Mouse (Mus musculus): ENCODE measurements around the gene Aifm2. TPM values are rescaled to one million over a fixed set of nuclear protein-coding genes. Genes with fewer than 3 reads are reported as not detected.

Gene Aifm2
- polyA plus RNA-seq, 1 experiment from 2014 or later = 12.8 TPM

DNA sequence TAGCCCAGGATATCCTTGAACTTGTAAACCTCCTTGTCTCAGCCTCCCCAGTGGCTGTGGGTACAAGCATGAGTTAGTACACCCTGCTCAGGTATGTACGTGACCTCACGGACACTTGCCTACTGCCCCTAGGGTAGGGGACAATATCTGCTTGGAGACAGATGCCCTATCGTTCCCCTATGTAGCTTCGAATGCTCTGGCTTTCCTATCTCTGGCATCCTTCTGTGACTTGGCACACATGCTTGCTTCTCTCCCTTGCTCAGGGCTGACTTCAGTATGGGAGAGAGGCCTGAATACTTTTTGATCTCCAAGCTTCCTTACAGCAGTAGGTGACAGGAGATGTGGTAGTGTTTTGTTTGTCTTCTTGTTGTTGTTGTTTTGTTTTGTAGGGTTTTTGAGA, 917 bp upstream of the Aifm2 start:
- Histone ChIP-seq H3K27me3 (ENCODE audit: control insufficient read depth, insufficient read depth, low read length) (no peaks in the 10 kb centered on the region), H3K4me2 (ENCODE audit: low read depth, low read length) (no peak overlapping the region), H3K4me1 (ENCODE audit: control insufficient read depth, insufficient read depth, low read length) (0 out of 2 replicates have a peak, but pooled peaks cover 3% of the 10 kb centered on the region), H3K9me3 (ENCODE audit: control insufficient read depth, low read length) (no peaks in the 10 kb centered on the region), H3K9ac (replicated peaks; ENCODE audit: low read depth, low read length) (no peak overlapping the region), H3K36me3 (ENCODE audit: control insufficient read depth, insufficient read depth, low read length) (no peaks in the 10 kb centered on the region), H3K4me3 (ENCODE audit: low read depth, low read length) (no peak overlapping the region), H3K27ac (ENCODE audit: low read depth, low read length) (no peak overlapping the region)
- WGBS = 92% methylated on average over 4 of the region's 4 CpGs
- no peak for ATAC-seq (ENCODE audit: low read depth)

DNA sequence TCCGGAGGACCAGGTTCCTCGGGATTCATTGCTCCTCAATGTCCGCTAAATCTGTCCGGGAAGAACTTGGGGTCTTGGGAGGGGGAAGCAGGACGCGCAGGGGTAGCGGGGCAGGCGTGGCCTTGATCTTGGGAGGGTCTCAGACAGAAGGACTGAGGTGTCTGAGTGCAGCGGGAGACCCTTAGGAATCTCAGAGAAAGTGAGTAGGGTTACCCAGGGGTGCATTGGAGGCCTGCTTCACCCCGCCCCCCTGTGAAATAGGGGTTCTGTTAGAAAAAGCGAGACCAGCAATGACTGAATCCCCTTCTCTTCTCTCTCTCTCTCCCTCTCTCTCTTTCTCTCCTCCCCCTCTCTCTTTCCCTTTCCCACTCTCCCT, 387 bp downstream of the Aifm2 start:
- H3K27me3 ChIP-seq (ENCODE audit: control insufficient read depth, insufficient read depth, low read length) = no peaks in the 10 kb centered on the region
- no peaks in the 10 kb centered on the region for H3K36me3 ChIP-seq (ENCODE audit: control insufficient read depth, insufficient read depth, low read length)
- H3K9ac ChIP-seq (replicated peaks; ENCODE audit: low read depth, low read length) = peak overlapping the region; percentile 53
- no peak overlapping the region for H3K27ac ChIP-seq (ENCODE audit: low read depth, low read length)
- 3% methylated on average over 11 of the region's 11 CpGs for WGBS
- 0 out of 2 replicates have a peak, but pooled peaks cover 3% of the 10 kb centered on the region for H3K4me1 ChIP-seq (ENCODE audit: control insufficient read depth, insufficient read depth, low read length)
- peak; percentile 28; the same call in 1 of the 2 replicates for ATAC-seq (ENCODE audit: low read depth)
- H3K9me3 ChIP-seq (ENCODE audit: control insufficient read depth, low read length) = no peaks in the 10 kb centered on the region
- H3K4me2 ChIP-seq (ENCODE audit: low read depth, low read length) = peak overlapping the region; percentile 92
- H3K4me3 ChIP-seq (ENCODE audit: low read depth, low read length) = peak overlapping the region; percentile 47

DNA sequence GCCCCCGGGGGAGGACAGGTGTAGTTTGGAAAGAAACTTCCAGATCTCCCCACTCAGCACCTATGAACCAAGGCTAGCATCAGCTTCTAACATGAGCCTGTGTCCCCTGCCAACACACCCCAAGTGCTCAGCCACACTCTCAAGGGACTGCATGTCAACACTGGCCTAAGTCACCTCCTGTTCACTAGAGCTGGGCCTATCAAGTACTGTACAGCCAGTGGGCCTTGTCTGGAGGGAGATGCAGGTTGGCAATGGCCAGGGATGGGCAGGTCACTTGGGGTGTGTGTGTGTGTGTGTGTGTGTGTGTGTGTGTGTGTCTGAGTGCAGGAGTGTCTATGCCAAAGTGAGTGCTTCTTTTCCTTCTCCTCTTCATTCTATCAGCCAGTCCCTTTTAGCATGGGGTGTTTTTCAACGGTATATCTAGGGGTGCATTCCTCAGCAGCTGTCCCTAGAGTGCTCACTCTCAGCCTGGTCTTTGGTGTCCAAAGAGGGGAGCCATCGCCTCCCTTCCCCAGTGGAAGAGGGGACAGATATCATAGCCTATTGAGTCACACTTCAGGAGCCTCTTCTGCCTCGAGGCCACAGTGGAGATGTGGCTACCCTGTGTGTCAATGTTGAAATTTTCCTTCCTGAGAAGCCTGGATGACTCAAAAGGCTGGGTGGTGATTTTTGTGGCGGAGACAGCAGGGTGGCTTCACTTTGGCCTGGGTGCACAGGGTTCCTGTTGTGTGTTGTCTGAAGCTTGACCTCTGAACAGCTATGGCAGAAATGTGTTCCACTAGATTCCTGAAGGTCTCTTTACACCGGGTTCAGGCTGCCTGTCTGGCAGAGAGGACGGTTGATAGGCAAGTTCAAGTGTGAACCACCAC, 1.2 kb downstream of the Aifm2 start:
- Histone ChIP-seq H3K9ac (replicated peaks; ENCODE audit: low read depth, low read length) (no peak overlapping the region), H3K4me2 (ENCODE audit: low read depth, low read length) (no peak overlapping the region; the same call in 1 of the 2 replicates), H3K36me3 (ENCODE audit: control insufficient read depth, insufficient read depth, low read length) (no peaks in the 10 kb centered on the region), H3K27me3 (ENCODE audit: control insufficient read depth, insufficient read depth, low read length) (no peaks in the 10 kb centered on the region), H3K9me3 (ENCODE audit: control insufficient read depth, low read length) (no peaks in the 10 kb centered on the region), H3K27ac (ENCODE audit: low read depth, low read length) (no peak overlapping the region), H3K4me3 (ENCODE audit: low read depth, low read length) (no peak overlapping the region), H3K4me1 (ENCODE audit: control insufficient read depth, insufficient read depth, low read length) (0 out of 2 replicates have a peak, but pooled peaks cover 3% of the 10 kb centered on the region)
- 79% methylated on average over 7 of the region's 7 CpGs for WGBS
- no peak for ATAC-seq (ENCODE audit: low read depth)

DNA sequence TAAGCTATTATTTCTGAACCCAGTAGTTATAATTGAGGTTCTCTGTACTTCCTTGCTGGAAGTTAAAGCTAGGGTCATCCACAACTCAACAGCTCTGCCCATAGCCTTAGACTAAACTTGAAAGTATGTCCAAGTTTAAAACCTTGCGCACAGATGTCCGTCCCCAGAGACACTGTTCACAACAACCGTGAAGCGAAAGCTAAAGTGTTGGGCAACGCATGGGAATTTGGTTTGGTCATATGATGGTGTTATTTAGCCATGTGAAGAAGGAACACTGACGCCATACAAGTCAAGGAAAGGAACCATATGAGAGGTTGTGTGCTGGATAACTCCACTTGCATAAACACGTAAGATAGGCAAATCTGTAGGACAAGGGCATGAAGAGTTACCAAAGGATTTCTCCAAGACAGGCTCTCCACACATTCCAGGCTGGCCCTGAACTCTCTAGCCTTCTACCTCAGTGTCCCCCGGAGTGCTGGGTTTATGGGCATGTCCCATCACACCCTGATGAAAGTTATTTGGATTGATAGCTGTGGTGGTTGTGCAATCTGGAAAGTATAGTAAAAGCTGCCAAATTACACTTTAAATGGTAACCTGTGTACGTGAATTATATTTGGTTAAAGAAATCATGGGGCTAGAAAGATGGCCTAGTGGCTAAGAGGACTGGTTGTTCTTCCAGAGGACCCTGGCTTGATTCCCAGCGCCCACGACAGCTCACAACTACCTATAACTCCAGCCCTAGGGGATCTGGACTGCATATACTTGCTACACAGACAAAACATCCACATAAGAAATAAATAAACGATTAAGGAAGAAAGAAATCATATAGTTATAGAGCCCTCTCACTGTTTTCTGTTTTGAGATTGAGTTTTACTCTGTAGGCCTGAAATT, 2.6 kb downstream of the Aifm2 start:
- Histone ChIP-seq H3K9ac (replicated peaks; ENCODE audit: low read depth, low read length) (no peak overlapping the region), H3K4me1 (ENCODE audit: control insufficient read depth, insufficient read depth, low read length) (0 out of 2 replicates have a peak, but pooled peaks cover 3% of the 10 kb centered on the region), H3K27ac (ENCODE audit: low read depth, low read length) (no peak overlapping the region), H3K4me2 (ENCODE audit: low read depth, low read length) (no peak overlapping the region), H3K9me3 (ENCODE audit: control insufficient read depth, low read length) (no peaks in the 10 kb centered on the region), H3K36me3 (ENCODE audit: control insufficient read depth, insufficient read depth, low read length) (no peaks in the 10 kb centered on the region), H3K27me3 (ENCODE audit: control insufficient read depth, insufficient read depth, low read length) (no peaks in the 10 kb centered on the region), H3K4me3 (ENCODE audit: low read depth, low read length) (no peak overlapping the region)
- ATAC-seq (ENCODE audit: low read depth) = no peak
- WGBS = 92% methylated on average over 12 of the region's 12 CpGs

DNA sequence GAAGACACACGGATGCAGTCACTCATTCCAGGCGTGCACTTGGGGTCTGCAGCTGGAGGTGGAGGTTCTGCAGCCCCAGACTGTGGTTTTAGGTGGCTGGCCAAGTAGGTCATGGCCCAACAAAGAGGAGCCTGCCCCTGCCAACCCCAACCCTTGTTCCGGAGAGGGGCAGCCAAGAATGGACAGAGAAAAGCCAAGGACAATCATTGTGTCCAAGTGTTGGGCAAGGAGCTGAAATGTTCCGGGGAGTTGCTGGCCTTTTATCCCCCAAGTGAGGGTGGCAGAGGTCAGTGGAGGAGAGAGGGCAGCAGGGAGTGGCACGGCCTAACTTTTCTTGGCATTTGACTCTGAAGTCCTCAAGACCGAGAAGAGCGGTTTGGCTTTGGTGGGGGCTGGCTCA, 5.3 kb downstream of the Aifm2 start:
- Histone ChIP-seq H3K9me3 (ENCODE audit: control insufficient read depth, low read length) (no peaks in the 10 kb centered on the region), H3K4me3 (ENCODE audit: low read depth, low read length) (no peak overlapping the region), H3K36me3 (ENCODE audit: control insufficient read depth, insufficient read depth, low read length) (no peaks in the 10 kb centered on the region), H3K4me1 (ENCODE audit: control insufficient read depth, insufficient read depth, low read length) (0 out of 2 replicates have a peak, but pooled peaks cover 3% of the 10 kb centered on the region), H3K9ac (replicated peaks; ENCODE audit: low read depth, low read length) (no peak overlapping the region), H3K4me2 (ENCODE audit: low read depth, low read length) (no peak overlapping the region), H3K27ac (ENCODE audit: low read depth, low read length) (no peak overlapping the region), H3K27me3 (ENCODE audit: control insufficient read depth, insufficient read depth, low read length) (no peaks in the 10 kb centered on the region)
- ATAC-seq (ENCODE audit: low read depth) = no peak
- 91% methylated on average over 7 of the region's 7 CpGs for WGBS

DNA sequence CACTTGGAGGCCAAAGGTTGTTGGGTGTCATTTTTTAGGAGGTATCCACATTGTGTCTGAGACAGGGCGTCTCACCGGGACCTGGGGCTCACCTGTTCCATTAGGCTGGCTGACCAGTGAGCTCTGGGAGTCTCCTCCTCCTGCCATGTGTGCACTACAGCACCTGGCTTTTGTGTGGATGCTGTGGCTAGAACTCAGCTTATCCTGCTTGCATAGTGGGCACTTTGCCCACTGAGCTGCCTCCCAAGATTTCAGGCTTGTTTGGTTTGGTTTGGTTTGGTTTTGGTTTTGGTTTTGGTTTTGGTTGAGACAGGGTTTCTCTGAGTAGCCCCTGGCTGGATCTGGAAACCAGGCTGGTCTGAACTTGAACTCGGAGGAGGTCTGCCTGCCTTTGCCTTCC, 7.2 kb downstream of the Aifm2 start:
- no peaks in the 10 kb centered on the region for H3K27me3 ChIP-seq (ENCODE audit: control insufficient read depth, insufficient read depth, low read length)
- no peak for ATAC-seq (ENCODE audit: low read depth)
- H3K9ac ChIP-seq (replicated peaks; ENCODE audit: low read depth, low read length) = no peak overlapping the region
- H3K4me1 ChIP-seq (ENCODE audit: control insufficient read depth, insufficient read depth, low read length) = no peaks in the 10 kb centered on the region
- H3K27ac ChIP-seq (ENCODE audit: low read depth, low read length) = no peak overlapping the region
- no peak overlapping the region for H3K4me2 ChIP-seq (ENCODE audit: low read depth, low read length)
- no peak overlapping the region for H3K4me3 ChIP-seq (ENCODE audit: low read depth, low read length)
- no peaks in the 10 kb centered on the region for H3K9me3 ChIP-seq (ENCODE audit: control insufficient read depth, low read length)
- no peaks in the 10 kb centered on the region for H3K36me3 ChIP-seq (ENCODE audit: control insufficient read depth, insufficient read depth, low read length)
- WGBS = 88% methylated on average over 3 of the region's 3 CpGs

DNA sequence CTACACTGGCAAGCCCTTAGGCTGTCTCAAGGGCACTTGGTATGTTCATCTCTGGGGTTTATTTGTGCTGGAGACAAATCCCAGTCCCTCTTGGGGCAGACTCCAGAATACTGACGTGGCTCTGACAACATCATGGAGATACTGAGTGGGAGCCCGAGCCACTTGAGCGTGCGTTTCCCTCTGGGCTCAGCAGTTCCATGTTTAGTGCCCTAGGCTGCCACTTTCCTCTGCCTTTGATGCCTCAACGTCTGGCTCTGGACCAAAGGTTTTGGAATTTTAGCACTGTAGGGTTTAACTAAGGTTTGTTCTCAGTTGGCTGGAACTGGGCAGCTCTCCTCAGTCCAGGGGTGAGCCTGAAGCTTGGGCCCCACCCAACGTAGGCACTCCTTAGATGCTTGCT, 8.2 kb downstream of the Aifm2 start:
- no peaks in the 10 kb centered on the region for H3K4me1 ChIP-seq (ENCODE audit: control insufficient read depth, insufficient read depth, low read length)
- no peaks in the 10 kb centered on the region for H3K36me3 ChIP-seq (ENCODE audit: control insufficient read depth, insufficient read depth, low read length)
- no peak for ATAC-seq (ENCODE audit: low read depth)
- no peaks in the 10 kb centered on the region for H3K27me3 ChIP-seq (ENCODE audit: control insufficient read depth, insufficient read depth, low read length)
- 76% methylated on average over 6 of the region's 6 CpGs for WGBS
- no peaks in the 10 kb centered on the region for H3K9me3 ChIP-seq (ENCODE audit: control insufficient read depth, low read length)
- H3K4me2 ChIP-seq (ENCODE audit: low read depth, low read length) = no peak overlapping the region
- H3K9ac ChIP-seq (replicated peaks; ENCODE audit: low read depth, low read length) = no peak overlapping the region
- H3K27ac ChIP-seq (ENCODE audit: low read depth, low read length) = no peak overlapping the region
- H3K4me3 ChIP-seq (ENCODE audit: low read depth, low read length) = no peak overlapping the region

DNA sequence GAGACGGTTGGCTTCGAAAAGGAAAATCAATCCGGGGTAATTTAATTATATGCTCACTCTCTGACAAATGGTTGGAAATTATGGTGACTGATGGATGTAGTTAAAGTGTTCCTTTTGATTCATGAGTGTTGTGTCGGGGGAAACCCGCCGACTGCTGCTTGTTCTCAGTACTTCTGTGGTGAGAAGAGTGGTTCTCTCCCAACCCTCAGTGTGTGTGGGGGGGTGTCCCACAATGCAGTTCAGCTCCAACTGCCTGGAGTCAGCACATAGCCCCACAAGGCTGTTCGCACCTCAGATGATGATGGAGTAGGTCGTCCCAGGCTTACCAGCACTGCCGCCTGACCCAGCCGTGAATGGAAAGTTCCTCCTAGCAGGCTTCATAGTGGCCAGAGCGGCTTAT, 14.1 kb downstream of the Aifm2 start:
- H3K36me3 ChIP-seq (ENCODE audit: control insufficient read depth, insufficient read depth, low read length) = no peaks in the 10 kb centered on the region
- H3K9ac ChIP-seq (replicated peaks; ENCODE audit: low read depth, low read length) = no peak overlapping the region
- H3K4me3 ChIP-seq (ENCODE audit: low read depth, low read length) = no peak overlapping the region
- WGBS = 49% methylated on average over 11 of the region's 11 CpGs
- H3K4me1 ChIP-seq (ENCODE audit: control insufficient read depth, insufficient read depth, low read length) = no peaks in the 10 kb centered on the region
- H3K9me3 ChIP-seq (ENCODE audit: control insufficient read depth, low read length) = no peaks in the 10 kb centered on the region
- H3K4me2 ChIP-seq (ENCODE audit: low read depth, low read length) = no peak overlapping the region
- no peaks in the 10 kb centered on the region for H3K27me3 ChIP-seq (ENCODE audit: control insufficient read depth, insufficient read depth, low read length)
- ATAC-seq (ENCODE audit: low read depth) = no peak; the same call in 1 of the 2 replicates
- H3K27ac ChIP-seq (ENCODE audit: low read depth, low read length) = no peak overlapping the region

DNA sequence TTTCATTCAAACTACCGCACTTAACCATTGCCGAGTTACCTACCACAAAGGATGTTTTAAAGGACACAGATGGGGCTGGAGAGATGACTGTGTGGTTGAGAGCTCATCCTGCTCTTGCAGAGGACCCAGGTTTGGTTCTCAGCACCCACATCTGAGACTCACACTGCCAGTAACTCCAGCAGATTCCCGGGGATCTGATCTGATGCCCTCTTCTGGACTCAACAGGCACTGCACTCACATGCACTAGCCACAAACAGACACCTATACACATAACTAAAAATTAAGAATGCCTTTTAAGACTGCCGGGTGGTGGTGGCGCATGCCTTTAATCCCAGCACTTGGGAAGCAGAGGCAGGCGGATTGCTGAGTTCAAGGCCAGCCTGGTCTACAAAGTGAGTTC, 15.1 kb downstream of the Aifm2 start:
- H3K27ac ChIP-seq (ENCODE audit: low read depth, low read length) = no peak overlapping the region
- no peaks in the 10 kb centered on the region for H3K4me1 ChIP-seq (ENCODE audit: control insufficient read depth, insufficient read depth, low read length)
- no peak overlapping the region for H3K4me2 ChIP-seq (ENCODE audit: low read depth, low read length)
- WGBS = 98% methylated on average over 6 of the region's 6 CpGs
- no peaks in the 10 kb centered on the region for H3K36me3 ChIP-seq (ENCODE audit: control insufficient read depth, insufficient read depth, low read length)
- no peak overlapping the region for H3K4me3 ChIP-seq (ENCODE audit: low read depth, low read length)
- no peak for ATAC-seq (ENCODE audit: low read depth)
- no peaks in the 10 kb centered on the region for H3K27me3 ChIP-seq (ENCODE audit: control insufficient read depth, insufficient read depth, low read length)
- no peaks in the 10 kb centered on the region for H3K9me3 ChIP-seq (ENCODE audit: control insufficient read depth, low read length)
- H3K9ac ChIP-seq (replicated peaks; ENCODE audit: low read depth, low read length) = no peak overlapping the region
